Mouse (Mus musculus) telencephalon, adult 2 months (tissue): ENCODE results near the gene Myoz1.
"Not testable (repeated sequence)": the region's sequence is repeated elsewhere in the genome, so short reads cannot be mapped to it uniquely, and the experiment has no call there.

Experiments
- DNase-seq: peaks from one replicate; pipeline ENCODE4 v3.0.0-alpha.2; 2011; ENCODE audit warnings: low read depth, low spot score

Gene Myoz1

DNA sequence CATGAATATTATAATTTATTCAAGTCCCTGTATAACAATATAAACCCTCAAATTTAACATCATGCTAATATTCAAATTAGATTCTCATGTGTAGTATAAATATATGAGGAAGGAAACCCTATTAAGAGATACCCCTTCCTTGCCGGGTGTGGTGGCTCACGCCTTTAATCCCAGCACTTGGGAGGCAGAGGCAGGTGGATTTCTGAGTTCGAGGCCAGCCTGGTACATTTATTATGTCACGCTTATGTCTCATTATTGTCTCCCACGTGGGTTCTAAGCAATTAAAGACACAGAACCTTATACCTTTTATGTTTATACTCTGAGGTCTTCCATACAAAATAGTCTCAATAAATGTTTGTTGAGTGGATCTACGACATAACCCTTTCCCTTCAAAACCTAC, 17.6 kb downstream of the Myoz1 start:
- no peak for DNase-seq

DNA sequence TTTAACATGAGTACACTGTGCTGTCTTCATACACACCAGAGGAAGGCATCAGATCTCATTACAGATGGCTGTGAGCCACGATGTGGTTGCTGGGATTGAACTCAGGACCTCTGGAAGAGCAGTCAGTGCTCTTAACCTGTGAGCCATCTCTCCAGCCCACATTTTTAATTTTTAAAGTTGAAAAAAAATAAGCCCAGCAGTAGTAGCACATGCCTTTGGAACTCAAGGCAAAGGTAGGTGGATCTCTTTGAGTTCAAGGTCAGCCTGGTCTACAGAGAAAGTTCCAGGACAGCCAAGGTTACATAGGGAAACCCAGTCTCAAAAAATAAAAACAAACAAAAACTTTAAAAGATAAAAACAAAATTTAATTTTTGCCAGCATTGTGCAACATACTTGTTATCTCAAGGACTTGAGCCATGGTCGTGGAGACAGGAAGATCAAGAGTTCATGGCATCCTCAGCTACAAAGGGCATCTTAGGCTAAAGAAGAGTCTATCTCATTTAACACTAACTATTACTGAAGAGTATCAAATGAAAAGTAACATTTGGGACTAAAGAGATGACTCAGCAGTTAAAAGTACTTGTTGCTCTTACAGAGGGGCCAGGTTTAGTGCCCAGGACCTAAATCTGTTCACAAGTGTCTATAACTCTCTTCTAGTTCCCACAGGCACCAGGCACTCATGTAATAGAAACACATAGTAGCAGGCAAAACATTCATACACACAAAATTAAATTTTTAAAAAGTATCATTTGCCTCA, 18.3 kb downstream of the Myoz1 start:
- no peak for DNase-seq

DNA sequence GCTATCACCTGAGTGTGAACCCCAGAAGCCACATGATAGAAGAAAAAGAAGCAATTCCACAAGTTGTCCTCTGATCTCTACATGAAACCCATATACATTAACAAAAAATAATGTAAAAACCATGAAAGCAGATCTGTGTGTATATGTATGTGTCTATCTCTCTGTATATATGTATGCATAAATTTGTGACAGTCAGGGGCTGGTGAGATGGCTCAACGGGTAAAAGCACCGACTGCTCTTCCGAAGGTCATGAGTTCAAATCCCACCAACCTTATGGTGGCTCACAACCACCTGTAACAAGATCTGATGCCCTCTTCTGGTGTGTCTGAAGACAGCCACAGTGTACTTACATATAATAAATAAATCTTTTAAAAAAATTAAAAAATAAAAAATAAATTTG, 19.4 kb downstream of the Myoz1 start:
- not testable (repeated sequence) for DNase-seq

DNA sequence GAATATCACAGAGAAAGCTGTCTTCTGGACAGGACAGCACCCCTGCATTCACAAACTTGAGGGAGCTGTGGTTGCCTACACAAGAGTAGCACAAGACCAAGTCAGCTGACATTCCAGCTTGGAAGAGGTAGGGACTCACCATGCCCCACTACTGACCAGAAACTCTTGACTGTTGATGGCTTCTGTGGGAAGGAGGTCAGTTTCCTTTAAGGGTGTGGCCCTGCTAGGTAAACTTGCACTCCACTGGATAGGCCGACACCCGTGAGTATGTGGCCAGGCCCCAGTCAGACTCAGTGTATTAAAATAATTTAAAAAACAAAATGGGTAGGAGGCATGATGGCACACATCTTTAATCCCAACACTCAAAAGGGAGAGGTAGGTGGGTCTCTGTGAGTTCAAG, 20.8 kb downstream of the Myoz1 start:
- no peak for DNase-seq

DNA sequence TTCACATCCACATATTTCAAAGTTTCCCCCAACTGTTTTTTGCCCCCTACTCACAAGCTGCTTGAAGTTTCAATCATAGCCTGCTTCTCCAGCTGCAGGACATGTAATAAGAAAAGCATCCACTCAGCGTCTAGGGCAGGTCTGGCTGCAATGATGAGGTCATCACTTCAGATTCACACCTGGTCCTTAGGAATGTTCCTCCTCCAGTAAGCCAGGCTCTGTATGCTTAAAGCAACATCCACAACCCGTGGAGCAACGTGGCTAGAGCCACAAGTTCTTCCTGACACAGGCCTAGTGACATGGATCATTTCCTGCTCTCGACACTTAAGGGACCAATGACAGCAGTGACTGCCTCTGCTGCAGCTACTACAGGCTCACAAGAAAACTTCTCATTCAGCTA, 25.1 kb downstream of the Myoz1 start:
- no peak for DNase-seq

DNA sequence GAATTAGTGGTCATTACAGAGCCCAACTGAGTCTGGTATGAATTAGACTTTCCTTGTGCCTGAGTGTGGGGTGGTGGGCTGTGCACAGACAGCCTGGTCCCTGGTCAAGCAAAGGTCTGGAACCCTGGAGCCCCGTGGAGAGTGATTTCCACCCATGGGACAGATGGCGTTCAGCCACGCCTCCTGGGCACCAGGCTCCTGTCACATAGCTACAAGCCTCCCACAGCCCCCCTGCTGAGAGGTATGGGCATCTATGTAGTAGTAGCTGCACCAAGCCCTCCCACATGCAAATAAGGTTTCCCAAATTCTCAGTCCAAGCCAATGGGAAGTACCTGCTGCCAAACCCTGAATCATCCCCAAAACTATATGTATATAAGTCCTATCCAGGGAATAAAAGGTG, 29.4 kb downstream of the Myoz1 start:
- DNase-seq = no peak

DNA sequence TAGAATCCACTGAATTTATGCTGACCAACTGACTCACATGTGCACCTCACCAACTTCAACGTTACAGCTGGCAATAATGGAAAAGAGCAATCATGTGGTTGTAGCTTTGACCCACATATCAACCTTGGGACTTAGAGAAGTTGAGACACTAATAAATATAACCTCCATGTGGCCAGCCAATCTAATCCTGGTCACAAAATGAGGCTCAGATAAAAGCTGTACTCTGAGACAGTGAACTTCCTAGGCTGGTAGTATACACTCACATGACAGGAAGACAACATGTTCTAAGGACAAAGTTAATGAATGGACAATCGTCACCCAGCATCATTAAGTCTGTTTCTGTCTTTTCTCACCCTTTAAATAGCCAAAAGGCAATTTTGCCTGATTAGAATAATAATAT, 29.9 kb downstream of the Myoz1 start:
- DNase-seq = no peak

DNA sequence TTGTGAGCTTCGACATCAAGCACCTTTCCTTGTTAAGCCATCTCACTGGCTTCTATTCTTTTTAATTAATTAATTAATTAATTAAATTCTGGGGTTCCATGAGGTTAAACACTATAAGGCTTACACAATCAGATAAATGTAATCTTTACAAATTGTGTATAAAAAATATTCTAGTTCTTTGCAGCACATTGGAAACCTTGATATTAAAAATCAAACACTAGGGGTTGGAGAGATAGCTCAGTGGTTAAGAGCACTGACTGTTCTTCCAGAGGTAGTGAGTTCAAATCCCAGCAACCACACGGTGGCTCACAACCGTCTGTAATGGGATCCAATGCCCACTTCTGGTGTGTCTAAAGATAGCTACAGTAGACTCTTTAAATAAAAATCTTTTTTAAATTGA, 33.4 kb downstream of the Myoz1 start:
- DNase-seq = no peak

DNA sequence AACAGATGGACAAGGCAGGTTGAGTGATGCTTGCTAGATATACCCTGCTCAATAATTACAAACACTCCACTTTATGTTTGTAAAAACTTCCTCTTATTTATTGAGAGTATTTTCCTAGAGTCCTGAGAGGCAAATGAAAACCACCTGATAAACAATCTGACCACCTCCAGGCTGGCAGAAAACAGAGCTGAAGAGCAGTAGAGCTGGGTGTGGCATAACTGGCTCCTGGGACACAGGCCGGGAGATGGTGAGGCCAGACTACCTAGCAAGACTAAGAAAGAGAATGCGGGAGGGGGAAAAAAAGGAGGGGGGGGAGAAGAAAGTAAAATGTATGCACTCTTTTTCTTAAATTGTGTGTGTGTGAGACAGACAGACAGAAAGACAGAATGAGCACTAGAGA, 33.9 kb downstream of the Myoz1 start:
- no peak for DNase-seq

DNA sequence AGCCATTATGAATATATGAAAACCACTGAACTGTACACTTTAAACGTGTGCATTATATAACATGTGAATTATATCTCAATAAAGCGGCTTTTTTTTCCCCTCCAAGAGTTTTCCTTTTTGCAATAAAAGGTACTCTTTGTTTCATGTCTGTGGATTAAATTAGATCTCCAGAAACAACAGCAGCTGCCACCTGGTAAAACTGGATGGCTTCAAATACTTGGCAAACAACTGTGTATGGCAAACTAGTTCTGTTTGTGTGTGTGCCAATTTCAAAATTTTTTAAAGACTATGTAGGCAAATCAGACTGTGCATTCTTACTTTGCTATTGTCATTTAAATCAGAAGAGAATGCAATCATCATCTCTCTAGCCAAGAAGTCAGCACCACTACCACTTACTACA, 34.4 kb downstream of the Myoz1 start:
- peak; percentile 35 for DNase-seq

DNA sequence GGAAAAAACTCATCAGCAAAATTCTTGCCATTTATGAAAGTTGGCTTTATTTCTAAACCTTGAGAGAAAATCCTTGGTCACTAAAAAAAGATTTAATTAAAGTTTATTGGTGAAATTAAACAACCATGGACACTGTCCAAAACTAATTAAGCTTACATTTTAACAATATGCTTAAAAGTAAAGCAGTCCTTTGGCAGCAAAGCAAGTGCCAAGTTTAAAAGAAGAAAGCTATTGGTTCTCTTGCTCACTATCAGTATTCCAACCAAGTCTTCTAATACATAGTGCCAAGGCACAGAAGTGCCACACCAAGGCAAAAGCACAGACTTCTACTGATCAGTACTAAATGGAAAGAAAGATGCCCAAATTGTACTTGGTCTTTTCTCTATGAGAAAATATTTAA, 37.2 kb downstream of the Myoz1 start:
- no peak for DNase-seq

DNA sequence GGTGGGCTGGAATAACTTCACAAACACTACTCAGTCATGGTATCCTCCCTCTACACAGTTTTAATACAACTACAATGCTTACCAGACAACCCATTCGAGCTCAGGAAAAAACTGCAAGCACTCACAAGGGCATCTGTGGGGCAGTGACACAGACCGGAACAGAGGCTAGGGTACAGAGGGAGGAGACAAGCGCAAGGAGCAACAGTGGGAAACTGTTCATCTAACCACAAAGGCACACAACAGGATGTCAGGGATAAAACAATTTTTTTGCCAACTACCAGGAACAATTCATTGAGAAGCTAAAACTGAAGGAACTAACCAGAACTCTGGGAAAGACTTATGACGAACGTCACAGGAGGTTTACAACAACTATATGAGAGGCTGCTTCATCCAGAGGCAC, 38.1 kb downstream of the Myoz1 start:
- DNase-seq = no peak

DNA sequence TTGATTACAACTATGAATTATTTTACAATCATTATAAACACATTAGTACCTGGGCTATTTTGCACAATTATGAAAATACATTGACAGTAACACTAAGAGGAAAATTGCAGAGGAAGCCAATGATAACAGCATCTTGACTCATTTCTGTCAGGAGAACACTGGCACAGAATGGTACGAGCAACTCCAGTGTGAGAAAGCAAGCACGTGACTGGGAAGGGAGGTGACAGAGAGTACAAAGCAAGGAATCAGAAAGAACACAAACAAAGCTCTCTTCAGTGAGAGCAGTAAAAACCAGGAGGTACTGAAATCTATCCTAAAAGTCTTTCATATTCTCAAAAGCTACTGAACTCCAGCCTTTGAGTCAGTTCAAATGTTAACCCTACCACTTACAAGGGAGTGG, 39.9 kb downstream of the Myoz1 start:
- peak; percentile 55 for DNase-seq

DNA sequence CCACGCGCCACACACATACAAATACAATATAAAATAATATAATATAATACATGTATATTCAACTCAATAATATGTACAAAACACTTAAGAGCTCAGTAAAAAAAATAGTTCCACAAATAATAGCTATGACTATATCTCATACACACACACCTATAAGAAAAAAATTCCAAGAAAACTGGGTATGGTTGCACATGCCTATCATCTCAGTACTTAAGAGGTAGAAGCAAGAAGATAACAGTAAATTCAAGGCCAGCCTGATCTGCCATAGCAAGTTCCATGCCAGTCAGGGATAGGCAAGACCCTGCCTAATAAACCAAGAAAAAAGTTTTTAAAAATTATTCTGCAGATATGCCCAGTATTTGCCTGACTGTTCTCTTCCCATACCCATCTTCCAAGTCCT, 41.3 kb downstream of the Myoz1 start:
- no peak for DNase-seq

DNA sequence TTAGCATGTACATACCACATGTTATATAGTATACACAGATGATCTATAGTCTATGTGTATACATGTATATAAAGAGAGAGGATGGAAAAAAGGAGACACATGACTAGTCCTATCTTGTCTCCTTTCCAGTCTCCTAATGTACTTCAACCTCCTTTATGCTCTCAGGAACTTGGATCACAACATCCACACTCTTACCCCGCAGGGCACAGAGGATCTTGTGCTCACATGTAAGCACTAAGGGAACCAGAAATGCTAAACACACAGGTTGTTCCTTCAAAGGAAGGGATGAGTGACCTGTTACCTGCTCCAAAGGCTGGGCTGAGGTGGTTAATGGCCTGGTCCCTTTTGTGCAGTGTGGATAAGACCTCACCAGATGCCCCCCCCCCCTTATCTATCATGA, 43.5 kb downstream of the Myoz1 start:
- no peak for DNase-seq

DNA sequence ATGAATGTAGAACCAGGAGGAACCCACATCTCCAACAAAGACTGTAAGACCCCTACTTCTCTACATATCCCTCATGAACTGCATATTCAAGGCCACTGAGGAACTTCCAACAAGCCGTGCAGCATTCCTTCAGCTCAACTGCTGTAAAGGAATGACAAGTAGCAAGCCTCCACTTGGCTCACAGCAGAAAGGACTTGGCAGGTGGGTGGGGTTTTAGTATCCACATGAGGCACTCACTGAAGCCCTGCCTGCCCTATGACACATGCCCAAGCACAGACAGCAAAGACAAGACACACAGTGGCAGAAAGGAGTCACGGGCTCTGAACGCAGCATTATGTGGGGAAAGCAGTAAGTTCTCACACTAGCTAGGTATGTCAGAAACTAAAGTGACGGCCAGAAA, 46.2 kb downstream of the Myoz1 start:
- DNase-seq = no peak

DNA sequence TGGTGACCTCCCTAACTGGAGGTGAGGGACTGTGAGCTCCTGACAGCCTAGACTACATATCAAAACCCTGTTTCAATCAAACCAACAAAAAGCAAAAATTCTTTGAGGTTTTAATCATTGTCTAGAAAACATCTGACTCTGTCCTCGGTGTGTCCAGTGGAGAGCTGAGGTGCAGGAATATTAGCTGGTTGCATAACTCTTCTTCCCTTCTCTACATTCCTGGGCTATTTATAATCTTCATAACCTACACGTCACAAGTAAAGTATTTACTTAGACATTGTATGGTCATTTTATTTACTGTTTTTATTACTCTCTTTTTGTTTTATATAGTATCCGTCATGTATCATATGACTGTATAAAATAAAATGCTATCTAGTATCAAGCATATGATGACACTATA, 46.8 kb downstream of the Myoz1 start:
- no peak for DNase-seq

DNA sequence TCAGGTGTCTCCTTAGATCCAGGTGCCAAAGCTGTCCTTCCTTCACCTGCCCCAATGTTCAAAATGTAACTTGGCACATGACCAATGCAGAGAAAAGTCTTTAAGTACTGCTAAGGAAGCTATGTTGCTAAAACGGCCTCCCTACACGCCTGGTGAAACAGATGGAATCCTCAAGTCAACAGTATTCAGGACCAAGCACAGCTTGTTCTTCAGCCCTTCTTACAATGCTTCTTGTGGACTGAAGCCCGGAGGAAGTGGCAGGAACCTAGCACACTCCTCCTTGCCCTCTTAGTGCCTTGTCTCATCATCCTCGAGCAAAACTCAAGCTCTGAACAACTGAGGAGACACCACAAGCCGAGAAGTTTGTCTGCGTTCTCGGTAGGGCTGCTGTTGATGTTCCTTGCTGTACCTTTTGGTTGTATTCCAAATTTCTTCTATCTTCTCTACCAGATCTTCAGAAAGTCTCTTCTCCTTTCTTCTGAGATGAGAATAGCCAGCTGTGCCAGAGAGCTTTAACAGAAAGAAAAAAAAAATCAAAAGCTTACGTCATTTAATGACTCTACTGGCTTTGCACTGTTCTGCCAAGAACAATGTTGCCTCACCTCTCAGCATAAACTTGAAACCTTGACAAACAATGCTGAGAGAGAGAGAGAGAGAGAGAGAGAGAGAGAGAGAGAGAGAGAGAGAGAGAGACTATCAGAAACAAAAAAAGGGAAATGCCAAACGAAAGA, 48.8 kb downstream of the Myoz1 start:
- no peak for DNase-seq

DNA sequence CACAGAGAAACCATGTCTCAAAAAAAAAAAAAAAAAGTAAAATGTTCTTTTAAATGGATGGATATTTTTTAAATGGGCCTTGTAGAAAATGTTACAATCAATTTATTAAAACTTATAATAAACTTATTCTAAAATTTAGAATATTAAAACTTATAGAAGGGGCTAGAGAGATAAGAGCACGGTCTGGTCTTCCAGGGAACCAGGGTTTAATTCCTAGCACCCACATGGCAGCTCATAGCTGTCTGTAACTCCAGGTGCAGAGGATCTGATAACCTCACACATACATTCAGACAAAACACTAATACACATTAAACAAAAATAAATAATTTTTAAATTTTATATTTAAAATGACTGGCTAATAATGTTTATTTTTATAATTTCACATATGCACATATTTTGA, 55.1 kb downstream of the Myoz1 start:
- no peak for DNase-seq

DNA sequence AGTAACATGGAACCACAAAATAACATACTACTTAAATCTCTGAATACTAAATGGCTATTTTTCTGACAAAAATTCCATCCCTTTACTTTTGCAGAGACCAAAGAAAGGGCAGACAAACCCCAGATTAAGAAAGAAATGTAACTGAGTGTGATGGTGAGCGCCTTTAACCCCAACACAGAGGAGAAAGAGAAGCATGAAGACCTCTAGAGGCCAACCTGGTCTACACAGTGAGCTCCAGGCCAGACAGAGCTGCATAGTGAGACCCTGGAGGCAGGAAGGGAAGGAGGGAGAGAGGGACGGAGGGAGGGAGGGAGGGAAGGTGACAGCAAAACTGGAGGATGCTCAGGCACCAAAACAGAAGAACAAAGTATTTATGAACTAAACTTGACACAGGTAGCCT, 56.1 kb downstream of the Myoz1 start:
- no peak for DNase-seq

DNA sequence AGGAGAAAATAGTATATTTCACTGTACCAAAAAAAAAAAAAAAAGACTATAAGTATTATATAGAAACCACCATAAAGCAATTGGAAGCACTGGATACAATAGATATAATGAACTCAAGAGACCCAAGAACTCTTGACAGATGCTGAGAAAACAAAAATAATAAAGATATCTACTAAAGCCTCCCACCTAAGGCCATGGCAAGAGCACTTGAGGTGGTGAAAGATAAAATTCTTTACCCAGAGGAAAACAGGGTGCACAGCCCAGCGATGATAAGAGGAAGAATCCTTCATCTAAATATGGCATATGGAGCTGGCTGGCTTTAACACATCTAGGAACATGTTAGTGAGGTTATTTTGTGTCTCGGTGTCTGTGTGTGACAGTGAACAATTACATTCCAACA, 56.8 kb downstream of the Myoz1 start:
- DNase-seq = no peak
